9 mouse cellular contexts compared by ENCODE assay signal in the genomic region with DNA sequence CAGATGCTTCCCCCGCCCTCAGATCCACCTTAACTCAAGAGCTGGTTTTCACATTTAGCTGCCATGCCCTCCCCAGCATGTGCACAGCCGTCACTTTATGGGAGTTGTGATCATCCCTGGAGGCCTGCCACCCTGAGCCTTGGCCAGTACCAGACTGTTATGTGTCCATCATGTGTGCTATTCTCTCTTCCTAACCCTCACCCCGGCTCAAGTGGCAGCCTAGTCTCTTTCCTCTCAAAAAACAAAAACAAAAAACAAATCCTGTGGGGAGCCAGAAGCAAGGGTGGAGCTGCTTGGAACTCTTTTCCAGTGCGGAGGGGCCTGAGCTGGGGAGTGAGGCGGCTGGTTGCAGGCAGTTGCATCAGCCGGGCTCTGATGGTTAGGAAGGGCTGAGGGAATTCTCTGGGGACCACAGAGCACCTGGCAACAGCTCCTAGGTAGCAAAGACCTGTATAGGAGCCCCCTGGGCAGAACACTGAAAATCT. TPM values are rescaled to one million over a fixed set of nuclear protein-coding genes. Genes with fewer than 3 reads are reported as not detected.
DNase-seq lines count a peak whose midpoint lies in the region; ATAC-seq and TF ChIP-seq lines count a peak whose summit lies in the region.
"Had no signal": no experiment of that assay in that cellular context is flagged by ENCODE, and none has a peak within 500 bp of the region (broad histone marks: within the 10 kb centered on the region; RNA-seq: fewer than 3 reads in every experiment).

No protein-coding gene starts in this region.

- TF ChIP-seq CTCF in C2C12 (IDR thresholded peaks at IDR 0.05; ENCODE audit: control insufficient read depth, insufficient read depth, insufficient read length) = no peak
- no peak for TF ChIP-seq CTCF in heart, adult 2 months (IDR thresholded peaks at IDR 0.05)

- 20% methylated on average over 6 of the region's 6 CpGs for WGBS in heart, adult 2 months
- 55% methylated on average over 6 of the region's 6 CpGs for WGBS in limb, embryonic 10.5 days
- 30% methylated on average over 6 of the region's 6 CpGs for WGBS in midbrain, embryonic 15.5 days

- H3K9ac ChIP-seq in heart, adult 2 months (ENCODE audit: low read depth, low read length) = peak overlapping the region; percentile 50
- H3K9ac ChIP-seq in midbrain, embryonic 15.5 days = peak overlapping the region; percentile 19; the same call in 1 of the 2 replicates

- H3K27me3 ChIP-seq in erythroblast, embryonic 14.5 days (ENCODE audit: control insufficient read depth) = no peaks in the 10 kb centered on the region
- H3K27me3 ChIP-seq in C2C12 (ENCODE audit: control insufficient read depth, insufficient read depth, insufficient read length) = no peaks in the 10 kb centered on the region
- H3K27me3 ChIP-seq in heart, adult 2 months (ENCODE audit: control insufficient read depth, insufficient read depth, low read length) = no peaks in the 10 kb centered on the region
- no peaks in the 10 kb centered on the region for H3K27me3 ChIP-seq in limb, embryonic 10.5 days (ENCODE audit: low read depth, poor library complexity, severe bottlenecking)
- H3K27me3 ChIP-seq in midbrain, embryonic 15.5 days (replicated peaks) = no peaks in the 10 kb centered on the region
- H3K27me3 ChIP-seq: Patski had no signal

- peaks cover 90% of the 10 kb centered on the region for H3K79me2 ChIP-seq in C2C12 (ENCODE audit: control insufficient read depth, insufficient read depth)
- H3K79me2 ChIP-seq in heart, adult 2 months (replicated peaks; ENCODE audit: control insufficient read depth, insufficient read depth, low read length) = peaks cover 3% of the 10 kb centered on the region

- intact Hi-C loops in heart, adult 2 months (cut with DNase I) = loop anchor here (10.0 kb wide), 1 partner anchor 444 kb away; no protein-coding TSS in a partner anchor

- peak overlapping the region; percentile 63 for H3K4me2 ChIP-seq in midbrain, embryonic 15.5 days

- no peaks in the 10 kb centered on the region for H3K9me3 ChIP-seq in erythroblast, embryonic 14.5 days (ENCODE audit: control insufficient read depth, low read length)
- H3K9me3 ChIP-seq in limb, embryonic 10.5 days (replicated peaks) = no peaks in the 10 kb centered on the region
- H3K9me3 ChIP-seq in midbrain, embryonic 15.5 days = no peaks in the 10 kb centered on the region

- 0 out of 2 replicates have a peak, but pooled peaks have one; percentile 16 for TF ChIP-seq POLR2A in heart, adult 2 months (IDR thresholded peaks at IDR 0.05; ENCODE audit: insufficient read depth, low read depth, low read length)

- peaks cover 74% of the 10 kb centered on the region for H3K79me3 ChIP-seq in C2C12 (ENCODE audit: low read depth)

- H3K27ac ChIP-seq in heart, adult 2 months = peak overlapping the region; percentile 93
- no peak overlapping the region; the same call in 1 of the 2 replicates for H3K27ac ChIP-seq in limb, embryonic 10.5 days
- peak overlapping the region; percentile 24; the same call in 1 of the 2 replicates for H3K27ac ChIP-seq in midbrain, embryonic 15.5 days

- H3K4me3 ChIP-seq in erythroblast, embryonic 14.5 days (replicated peaks) = peak overlapping the region; percentile 95
- peak overlapping the region; percentile 65 for H3K4me3 ChIP-seq in C2C12 (ENCODE audit: insufficient read depth, poor library complexity, severe bottlenecking)
- peak overlapping the region; percentile 14; the same call in 1 of the 2 replicates for H3K4me3 ChIP-seq in heart, adult 2 months
- H3K4me3 ChIP-seq in limb, embryonic 10.5 days = peak overlapping the region; percentile 89
- peak overlapping the region; percentile 68; the same call in 1 of the 2 replicates for H3K4me3 ChIP-seq in midbrain, embryonic 15.5 days

- ATAC-seq in erythroblast, adult 5-6 weeks (replicated peaks; ENCODE audit: low FRiP score, poor library complexity, severe bottlenecking) = no peak
- ATAC-seq in midbrain, embryonic 15.5 days (replicated peaks) = no peak
- ATAC-seq: Patski had no signal

- DNase-seq in cerebellum, postnatal 10 days = peak; percentile 52 to 67
- DNase-seq in heart, adult 2 months = peak; percentile 67 to 82
- peak; percentile 29 for DNase-seq in limb, embryonic 10.5 days (ENCODE audit: low spot score)
- DNase-seq in urinary bladder, postnatal 4 days (ENCODE audit: low spot score in 2 of 2) = peak; percentile 40 to 71

- peak overlapping the region; percentile 47 for H3ac ChIP-seq in C2C12 (ENCODE audit: control insufficient read depth, insufficient read length, low read depth)

- peaks cover 70% of the 10 kb centered on the region for H3K36me3 ChIP-seq in erythroblast, embryonic 14.5 days (ENCODE audit: control insufficient read depth)
- peaks cover 40% of the 10 kb centered on the region for H3K36me3 ChIP-seq in C2C12 (ENCODE audit: control insufficient read depth, insufficient read depth)
- peaks cover 14% of the 10 kb centered on the region for H3K36me3 ChIP-seq in heart, adult 2 months (ENCODE audit: control insufficient read depth, insufficient read depth, low read length)
- peaks cover 44% of the 10 kb centered on the region for H3K36me3 ChIP-seq in limb, embryonic 10.5 days
- no peaks in the 10 kb centered on the region for H3K36me3 ChIP-seq in midbrain, embryonic 15.5 days (replicated peaks)

- TF ChIP-seq EP300 in heart, adult 2 months (IDR thresholded peaks at IDR 0.05; ENCODE audit: insufficient read depth, low read depth, low read length) = no peak

- peaks cover 87% of the 10 kb centered on the region for H3K4me1 ChIP-seq in erythroblast, embryonic 14.5 days (ENCODE audit: control insufficient read depth)
- peaks cover 21% of the 10 kb centered on the region for H3K4me1 ChIP-seq in heart, adult 2 months (ENCODE audit: control insufficient read depth, insufficient read depth, low read length)
- H3K4me1 ChIP-seq in limb, embryonic 10.5 days = peaks cover 47% of the 10 kb centered on the region
- H3K4me1 ChIP-seq in midbrain, embryonic 15.5 days = peaks cover 55% of the 10 kb centered on the region

TF ChIP-seq in C2C12, 6 proteins besides CTCF, POLR2A, EP300 and RAD21:
- TF ChIP-seq MYOD1 (IDR thresholded peaks at IDR 0.05; ENCODE audit: control insufficient read depth, insufficient read length, low read depth) (no peak), CEBPB (IDR thresholded peaks at IDR 0.05; ENCODE audit: low read depth) (peak; percentile 86)

RNA-seq across cellular contexts. Expression of a gene that starts 2.3 kb away (rescaled TPM):
- 9.7 and 12.0 TPM in 2 replicates for polyA plus RNA-seq in erythroblast, embryonic 14.5 days (2012)
- total RNA-seq in erythroblast, adult 5-6 weeks (2015; ENCODE audit: low replicate concordance) = 1.3 and 1.9 TPM in 2 replicates
- 2.1 and 2.5 TPM in 2 replicates for total RNA-seq in erythroblast, adult 5-6 weeks (2017; ENCODE audit: low replicate concordance)
- 290 TPM for polyA plus RNA-seq in C2C12 (2012; fragmentation: generic; extraction: Trizol)
- total RNA-seq in heart, adult 2 months (2021) = 10 to 100 TPM; 60.2 to 63.4 TPM
- 42.3 and 73.6 TPM in 2 replicates for polyA plus RNA-seq in heart, adult 2 months (2012; rRNA removed)
- 3.1 and 3.4 TPM in 2 replicates for polyA plus RNA-seq in limb, embryonic 10.5 days (2016; fragmentation: Nextera tagmentation; extraction: Ambion mirVana)
- 2.8 and 3.9 TPM in 2 replicates for polyA plus RNA-seq in midbrain, embryonic 15.5 days (2015; fragmentation: Nextera tagmentation; extraction: Ambion mirVana)

RNA-seq across cellular contexts. Expression of a gene that starts 2.6 kb away (rescaled TPM):
- 0.12 and 0.13 TPM in 2 replicates for polyA plus RNA-seq in erythroblast, embryonic 14.5 days (2012)
- 0.84 TPM in 1 of 2 replicates, not detected in the other for total RNA-seq in erythroblast, adult 5-6 weeks (2015; ENCODE audit: low replicate concordance)
- 0.09 TPM in 1 of 2 replicates, not detected in the other for total RNA-seq in erythroblast, adult 5-6 weeks (2017; ENCODE audit: low replicate concordance)
- 0.63 TPM for polyA plus RNA-seq in C2C12 (2012; fragmentation: generic; extraction: Trizol)
- under 1 TPM; 0.61 to 0.70 TPM for total RNA-seq in heart, adult 2 months (2021)
- 1.3 and 1.5 TPM in 2 replicates for polyA plus RNA-seq in heart, adult 2 months (2012; rRNA removed)
- 0.89 and 0.94 TPM in 2 replicates for polyA plus RNA-seq in limb, embryonic 10.5 days (2016; fragmentation: Nextera tagmentation; extraction: Ambion mirVana)
- 1.6 and 2.2 TPM in 2 replicates for polyA plus RNA-seq in midbrain, embryonic 15.5 days (2015; fragmentation: Nextera tagmentation; extraction: Ambion mirVana)

RNA-seq across cellular contexts. Expression of a gene that starts 2.9 kb away (rescaled TPM):
- polyA plus RNA-seq in erythroblast, embryonic 14.5 days (2012) = 6.9 and 10.5 TPM in 2 replicates
- total RNA-seq in erythroblast, adult 5-6 weeks (2015; ENCODE audit: low replicate concordance) = 10.4 and 14.4 TPM in 2 replicates
- 21.7 and 21.9 TPM in 2 replicates for total RNA-seq in erythroblast, adult 5-6 weeks (2017; ENCODE audit: low replicate concordance)
- 102 TPM for polyA plus RNA-seq in C2C12 (2012; fragmentation: generic; extraction: Trizol)
- 10 to 100 TPM; 27.1 to 28.0 TPM for total RNA-seq in heart, adult 2 months (2021)
- 36.0 and 36.6 TPM in 2 replicates for polyA plus RNA-seq in heart, adult 2 months (2012; rRNA removed)
- polyA plus RNA-seq in limb, embryonic 10.5 days (2016; fragmentation: Nextera tagmentation; extraction: Ambion mirVana) = 174 and 181 TPM in 2 replicates
- polyA plus RNA-seq in midbrain, embryonic 15.5 days (2015; fragmentation: Nextera tagmentation; extraction: Ambion mirVana) = 49.9 and 52.7 TPM in 2 replicates

RNA-seq across cellular contexts. Expression of a gene that starts 30.0 kb away (rescaled TPM):
- 33.5 and 36.8 TPM in 2 replicates for polyA plus RNA-seq in erythroblast, embryonic 14.5 days (2012)
- 6.5 and 7.1 TPM in 2 replicates for total RNA-seq in erythroblast, adult 5-6 weeks (2015; ENCODE audit: low replicate concordance)
- 19.7 and 43.3 TPM in 2 replicates for total RNA-seq in erythroblast, adult 5-6 weeks (2017; ENCODE audit: low replicate concordance)
- 208 TPM for polyA plus RNA-seq in C2C12 (2012; fragmentation: generic; extraction: Trizol)
- 10 to 100 TPM; 62.6 to 72.8 TPM for total RNA-seq in heart, adult 2 months (2021)
- polyA plus RNA-seq in heart, adult 2 months (2012; rRNA removed) = 53.8 and 63.0 TPM in 2 replicates
- 96.4 and 99.6 TPM in 2 replicates for polyA plus RNA-seq in limb, embryonic 10.5 days (2016; fragmentation: Nextera tagmentation; extraction: Ambion mirVana)
- polyA plus RNA-seq in midbrain, embryonic 15.5 days (2015; fragmentation: Nextera tagmentation; extraction: Ambion mirVana) = 89.7 and 91.1 TPM in 2 replicates

RNA-seq across cellular contexts. Expression of a gene that starts 30.1 kb away (rescaled TPM):
- polyA plus RNA-seq in erythroblast, embryonic 14.5 days (2012) = 7.7 and 10.0 TPM in 2 replicates
- total RNA-seq in erythroblast, adult 5-6 weeks (2015; ENCODE audit: low replicate concordance) = 15.8 and 21.3 TPM in 2 replicates
- 33.6 and 77.5 TPM in 2 replicates for total RNA-seq in erythroblast, adult 5-6 weeks (2017; ENCODE audit: low replicate concordance)
- polyA plus RNA-seq in C2C12 (2012; fragmentation: generic; extraction: Trizol) = 38.4 TPM
- total RNA-seq in heart, adult 2 months (2021) = 10 to 100 TPM; 29.6 to 46.6 TPM
- 56.0 and 61.9 TPM in 2 replicates for polyA plus RNA-seq in heart, adult 2 months (2012; rRNA removed)
- 71.4 and 75.2 TPM in 2 replicates for polyA plus RNA-seq in limb, embryonic 10.5 days (2016; fragmentation: Nextera tagmentation; extraction: Ambion mirVana)
- polyA plus RNA-seq in midbrain, embryonic 15.5 days (2015; fragmentation: Nextera tagmentation; extraction: Ambion mirVana) = 121 and 122 TPM in 2 replicates

Comparison
In these comparisons a context has a peak if more than half of its experiments do, and no peak if none do; other contexts are left out.
1. H3K4me3 ChIP-seq: peak in every context shown above with its lines; median percentile 95 in erythroblast, embryonic 14.5 days; 89 in limb, embryonic 10.5 days; 68 in midbrain, embryonic 15.5 days; 65 in C2C12; 14 in heart, adult 2 months.